Mouse (Mus musculus) spleen, postnatal 4 days (tissue): Measurements from ENCODE around the gene Cd22.

Experiments used
- DNase-seq, 2 experiments: peaks; one replicate each; pipeline ENCODE4 v3.0.0; 2022; ENCODE audit warnings: low spot score in 2 of 2

The Cd22 gene

GRCm38 (mm10) chr7:30820854-30821445, 59.2 kb downstream of the Cd22 start:
- no peak for DNase-seq

GRCm38 (mm10) chr7:30820131-30820530, 60.0 kb downstream of the Cd22 start:
- DNase-seq, result no peak
